Mouse (Mus musculus): Measurements from ENCODE around the gene Wdr91. TPM values are rescaled to one million over a fixed set of nuclear protein-coding genes. Genes with fewer than 3 reads are reported as not detected.

Gene Wdr91
- polyA plus RNA-seq, 1 experiment, result 31.2 TPM

- peak; percentile 96 for DNase-seq (ENCODE audit: low read depth)
Measured at GRCm38 (mm10) chr6:34877509-34878321, 33.0 kb downstream of the Wdr91 start, which contains the start of gene Cyren. TSS of gene Cyren (minus strand) at chr6:34878060.

GRCm38 (mm10) chr6:34876835-34877156, 33.9 kb downstream of the Wdr91 start:
- no peak for DNase-seq (ENCODE audit: low read depth)
- TF ChIP-seq POLR2A (IDR thresholded peaks at IDR 0.05; ENCODE audit: borderline replicate concordance, extremely low read depth, insufficient read depth, insufficient read length, poor library complexity, severe bottlenecking), result no peak

More at GRCm38 (mm10) chr6:34877509-34878321, 33.0 kb downstream of the Wdr91 start, which contains the start of gene Cyren:
- TF ChIP-seq CTCF (IDR thresholded peaks at IDR 0.05; ENCODE audit: borderline replicate concordance, extremely low read depth, insufficient read depth, insufficient read length), result peak; percentile 48; the same call in 1 of the 2 replicates
- TF ChIP-seq POLR2A (IDR thresholded peaks at IDR 0.05; ENCODE audit: borderline replicate concordance, extremely low read depth, insufficient read depth, insufficient read length, poor library complexity, severe bottlenecking), result peak; percentile 88

GRCm38 (mm10) chr6:34875966-34876834, 34.5 kb downstream of the Wdr91 start:
- DNase-seq (ENCODE audit: low read depth), result no peak
- TF ChIP-seq CTCF (IDR thresholded peaks at IDR 0.05; ENCODE audit: borderline replicate concordance, extremely low read depth, insufficient read depth, insufficient read length), result no peak
- no peak for TF ChIP-seq POLR2A (IDR thresholded peaks at IDR 0.05; ENCODE audit: borderline replicate concordance, extremely low read depth, insufficient read depth, insufficient read length, poor library complexity, severe bottlenecking)

GRCm38 (mm10) chr6:34875268-34875761, 35.4 kb downstream of the Wdr91 start:
- no peak for DNase-seq (ENCODE audit: low read depth)

GRCm38 (mm10) chr6:34874101-34874921, 36.4 kb downstream of the Wdr91 start:
- TF ChIP-seq POLR2A (IDR thresholded peaks at IDR 0.05; ENCODE audit: borderline replicate concordance, extremely low read depth, insufficient read depth, insufficient read length, poor library complexity, severe bottlenecking) (no peak), CTCF (IDR thresholded peaks at IDR 0.05; ENCODE audit: borderline replicate concordance, extremely low read depth, insufficient read depth, insufficient read length) (no peak)
- peak; percentile 6 for DNase-seq (ENCODE audit: low read depth)

More at GRCm38 (mm10) chr6:34875268-34875761, 35.4 kb downstream of the Wdr91 start:
- TF ChIP-seq POLR2A (IDR thresholded peaks at IDR 0.05; ENCODE audit: borderline replicate concordance, extremely low read depth, insufficient read depth, insufficient read length, poor library complexity, severe bottlenecking), result no peak
- no peak for TF ChIP-seq CTCF (IDR thresholded peaks at IDR 0.05; ENCODE audit: borderline replicate concordance, extremely low read depth, insufficient read depth, insufficient read length)

GRCm38 (mm10) chr6:34872871-34873270, 37.8 kb downstream of the Wdr91 start:
- no peak for TF ChIP-seq CTCF (IDR thresholded peaks at IDR 0.05; ENCODE audit: borderline replicate concordance, extremely low read depth, insufficient read depth, insufficient read length)
- TF ChIP-seq POLR2A (IDR thresholded peaks at IDR 0.05; ENCODE audit: borderline replicate concordance, extremely low read depth, insufficient read depth, insufficient read length, poor library complexity, severe bottlenecking), result no peak
- no peak for DNase-seq (ENCODE audit: low read depth)

- TF ChIP-seq POLR2A (IDR thresholded peaks at IDR 0.05; ENCODE audit: borderline replicate concordance, extremely low read depth, insufficient read depth, insufficient read length, poor library complexity, severe bottlenecking) (no peak), CTCF (IDR thresholded peaks at IDR 0.05; ENCODE audit: borderline replicate concordance, extremely low read depth, insufficient read depth, insufficient read length) (no peak)
- DNase-seq (ENCODE audit: low read depth), result no peak
Measured at GRCm38 (mm10) chr6:34871929-34872328, 38.7 kb downstream of the Wdr91 start.

GRCm38 (mm10) chr6:34870724-34871123, 40.0 kb downstream of the Wdr91 start:
- no peak for DNase-seq (ENCODE audit: low read depth)
- no peak for TF ChIP-seq CTCF (IDR thresholded peaks at IDR 0.05; ENCODE audit: borderline replicate concordance, extremely low read depth, insufficient read depth, insufficient read length)
- no peak for TF ChIP-seq POLR2A (IDR thresholded peaks at IDR 0.05; ENCODE audit: borderline replicate concordance, extremely low read depth, insufficient read depth, insufficient read length, poor library complexity, severe bottlenecking)

GRCm38 (mm10) chr6:34870136-34870535, 40.5 kb downstream of the Wdr91 start:
- DNase-seq (ENCODE audit: low read depth), result no peak
- TF ChIP-seq POLR2A (IDR thresholded peaks at IDR 0.05; ENCODE audit: borderline replicate concordance, extremely low read depth, insufficient read depth, insufficient read length, poor library complexity, severe bottlenecking), result no peak
- no peak for TF ChIP-seq CTCF (IDR thresholded peaks at IDR 0.05; ENCODE audit: borderline replicate concordance, extremely low read depth, insufficient read depth, insufficient read length)

- peak; percentile 12 for DNase-seq (ENCODE audit: low read depth)
- TF ChIP-seq CTCF (IDR thresholded peaks at IDR 0.05; ENCODE audit: borderline replicate concordance, extremely low read depth, insufficient read depth, insufficient read length) (no peak), POLR2A (IDR thresholded peaks at IDR 0.05; ENCODE audit: borderline replicate concordance, extremely low read depth, insufficient read depth, insufficient read length, poor library complexity, severe bottlenecking) (no peak)
Measured at GRCm38 (mm10) chr6:34869225-34869915, 41.3 kb downstream of the Wdr91 start.
